ENCODE assay signal across 14 mouse cellular contexts in genomic region chr5:142178164-142178563, GRCm38 (mm10).
DNase-seq lines count a peak whose midpoint lies in the region; ATAC-seq and TF ChIP-seq lines count a peak whose summit lies in the region.
"Had no signal": no experiment of that assay in that cellular context is flagged by ENCODE, and none has a peak within 500 bp of the region (broad histone marks: within the 10 kb centered on the region; RNA-seq: fewer than 3 reads in every experiment).

No protein-coding gene starts in this region.

- no peak for TF ChIP-seq EP300 in liver, postnatal 0 days (IDR thresholded peaks at IDR 0.05; ENCODE audit: low read depth)

- H3K9ac ChIP-seq in forebrain, embryonic 14.5 days (ENCODE audit: low read length) = no peak overlapping the region
- H3K9ac ChIP-seq in neural tube, embryonic 12.5 days = no peak overlapping the region
- no peak overlapping the region for H3K9ac ChIP-seq in liver, postnatal 0 days (replicated peaks)
- H3K9ac ChIP-seq: heart, embryonic 15.5 days; kidney, embryonic 15.5 days; limb, embryonic 13.5 days; lung, embryonic 15.5 days had no signal

- no peaks in the 10 kb centered on the region for H3K36me3 ChIP-seq in forebrain, embryonic 14.5 days (ENCODE audit: control insufficient read depth, insufficient read depth, low read length)
- no peaks in the 10 kb centered on the region for H3K36me3 ChIP-seq in neural tube, embryonic 12.5 days
- no peaks in the 10 kb centered on the region for H3K36me3 ChIP-seq in liver, postnatal 0 days (replicated peaks; ENCODE audit: insufficient read depth, low read length)
- H3K36me3 ChIP-seq: lung, embryonic 15.5 days had no signal

- H3K27me3 ChIP-seq in forebrain, embryonic 14.5 days (replicated peaks; ENCODE audit: control insufficient read depth, insufficient read depth, low read length) = peaks cover 17% of the 10 kb centered on the region
- H3K27me3 ChIP-seq in neural tube, embryonic 12.5 days (replicated peaks) = peaks cover 25% of the 10 kb centered on the region
- no peaks in the 10 kb centered on the region for H3K27me3 ChIP-seq in liver, postnatal 0 days (ENCODE audit: insufficient read depth, low read length)
- H3K27me3 ChIP-seq: heart, embryonic 15.5 days; kidney, embryonic 15.5 days; limb, embryonic 13.5 days; lung, embryonic 15.5 days had no signal

- no peak for TF ChIP-seq CTCF in liver, postnatal 0 days (IDR thresholded peaks at IDR 0.05; ENCODE audit: low read depth)

- no peaks in the 10 kb centered on the region for H3K9me3 ChIP-seq in forebrain, embryonic 14.5 days (replicated peaks; ENCODE audit: control insufficient read depth, low read length)
- H3K9me3 ChIP-seq in neural tube, embryonic 12.5 days = 0 out of 2 replicates have a peak, but pooled peaks cover 4% of the 10 kb centered on the region
- no peaks in the 10 kb centered on the region for H3K9me3 ChIP-seq in liver, postnatal 0 days (ENCODE audit: low read length)
- H3K9me3 ChIP-seq: heart, embryonic 15.5 days; kidney, embryonic 15.5 days; lung, embryonic 15.5 days had no signal

- 49% methylated on average over 8 of the region's 8 CpGs for WGBS in forebrain, embryonic 14.5 days
- 44% methylated on average over 8 of the region's 8 CpGs for WGBS in neural tube, embryonic 12.5 days
- WGBS in liver, postnatal 0 days (ENCODE audit: insufficient replicate concordance) = 78% methylated on average over 8 of the region's 8 CpGs

- peak; percentile 50 for ATAC-seq in forebrain, embryonic 14.5 days
- 0 out of 2 replicates have a peak, but pooled peaks have one; percentile 30 for ATAC-seq in neural tube, embryonic 12.5 days (ENCODE audit: low FRiP score, low read depth)
- ATAC-seq in activated CD4-positive, CD25-positive, alpha-beta regulatory T cell, adult 4 months = no peak
- ATAC-seq in liver, postnatal 0 days = no peak

- no peak overlapping the region for H3K4me2 ChIP-seq in forebrain, embryonic 14.5 days (ENCODE audit: low read length)
- 0 out of 2 replicates have a peak overlapping the region, but pooled peaks have one; percentile 8 for H3K4me2 ChIP-seq in neural tube, embryonic 12.5 days (replicated peaks)
- no peak overlapping the region for H3K4me2 ChIP-seq in liver, postnatal 0 days (ENCODE audit: low read depth, low read length)
- H3K4me2 ChIP-seq: heart, embryonic 15.5 days; kidney, embryonic 15.5 days; limb, embryonic 13.5 days; lung, embryonic 15.5 days had no signal

- DNase-seq in forebrain, embryonic 14.5 days (ENCODE audit: low spot score) = peak; percentile 38
- peak; percentile 8 to 14 for DNase-seq in frontal cortex, postnatal 10 days (ENCODE audit: low spot score in 2 of 2)
- peak; percentile 12 to 15 for DNase-seq in layer of hippocampus, postnatal 36 days
- DNase-seq in kidney, adult 9 months = no peak
- no peak for DNase-seq in liver, postnatal 0 days
- DNase-seq in thymus, postnatal 25 days = no peak
- DNase-seq: gastrocnemius, adult 2 months; thymus, adult 18-20 months had no signal

- H3K4me1 ChIP-seq in forebrain, embryonic 14.5 days (ENCODE audit: control insufficient read depth, insufficient read depth, low read length) = peaks cover 9% of the 10 kb centered on the region; the same call in 1 of the 2 replicates
- peaks cover 31% of the 10 kb centered on the region for H3K4me1 ChIP-seq in neural tube, embryonic 12.5 days
- no peaks in the 10 kb centered on the region for H3K4me1 ChIP-seq in liver, postnatal 0 days (ENCODE audit: insufficient read depth)
- H3K4me1 ChIP-seq: heart, embryonic 15.5 days; limb, embryonic 13.5 days; lung, embryonic 15.5 days had no signal

- H3K27ac ChIP-seq in forebrain, embryonic 14.5 days (ENCODE audit: low read depth, low read length) = no peak overlapping the region
- H3K27ac ChIP-seq in neural tube, embryonic 12.5 days = peak overlapping the region; percentile 21; the same call in 1 of the 2 replicates
- no peak overlapping the region for H3K27ac ChIP-seq in liver, postnatal 0 days (ENCODE audit: low read depth)
- H3K27ac ChIP-seq: gastrocnemius, adult 2 months; heart, embryonic 15.5 days; kidney, embryonic 15.5 days; limb, embryonic 13.5 days; lung, embryonic 15.5 days had no signal

- H3K4me3 ChIP-seq in forebrain, embryonic 14.5 days (ENCODE audit: low read depth, low read length) = no peak overlapping the region
- H3K4me3 ChIP-seq in neural tube, embryonic 12.5 days = no peak overlapping the region
- H3K4me3 ChIP-seq in liver, postnatal 0 days (ENCODE audit: low read depth, low read length) = no peak overlapping the region
- H3K4me3 ChIP-seq: gastrocnemius, adult 2 months; heart, embryonic 15.5 days; kidney, embryonic 15.5 days; limb, embryonic 13.5 days; lung, embryonic 15.5 days had no signal

Comparison
In these comparisons a context has a peak if more than half of its experiments do, and no peak if none do; other contexts are left out.
1. ATAC-seq: peak in forebrain, embryonic 14.5 days (single experiment) and neural tube, embryonic 12.5 days (single experiment); none in activated CD4-positive, CD25-positive, alpha-beta regulatory T cell, adult 4 months (single experiment) and liver, postnatal 0 days (single experiment).
2. DNase-seq: peak in forebrain, embryonic 14.5 days (single experiment), frontal cortex, postnatal 10 days (2 of 2) and layer of hippocampus, postnatal 36 days (2 of 2); none in kidney, adult 9 months (single experiment), liver, postnatal 0 days (single experiment) and thymus, postnatal 25 days (single experiment).